Mouse (Mus musculus): Measurements from ENCODE around the gene 7420426K07Rik. TPM values are rescaled to one million over a fixed set of nuclear protein-coding genes. Genes with fewer than 3 reads are reported as not detected.

7420426K07Rik gene
- polyA plus RNA-seq, 1 experiment from 2014 or later, result not detected

DNA sequence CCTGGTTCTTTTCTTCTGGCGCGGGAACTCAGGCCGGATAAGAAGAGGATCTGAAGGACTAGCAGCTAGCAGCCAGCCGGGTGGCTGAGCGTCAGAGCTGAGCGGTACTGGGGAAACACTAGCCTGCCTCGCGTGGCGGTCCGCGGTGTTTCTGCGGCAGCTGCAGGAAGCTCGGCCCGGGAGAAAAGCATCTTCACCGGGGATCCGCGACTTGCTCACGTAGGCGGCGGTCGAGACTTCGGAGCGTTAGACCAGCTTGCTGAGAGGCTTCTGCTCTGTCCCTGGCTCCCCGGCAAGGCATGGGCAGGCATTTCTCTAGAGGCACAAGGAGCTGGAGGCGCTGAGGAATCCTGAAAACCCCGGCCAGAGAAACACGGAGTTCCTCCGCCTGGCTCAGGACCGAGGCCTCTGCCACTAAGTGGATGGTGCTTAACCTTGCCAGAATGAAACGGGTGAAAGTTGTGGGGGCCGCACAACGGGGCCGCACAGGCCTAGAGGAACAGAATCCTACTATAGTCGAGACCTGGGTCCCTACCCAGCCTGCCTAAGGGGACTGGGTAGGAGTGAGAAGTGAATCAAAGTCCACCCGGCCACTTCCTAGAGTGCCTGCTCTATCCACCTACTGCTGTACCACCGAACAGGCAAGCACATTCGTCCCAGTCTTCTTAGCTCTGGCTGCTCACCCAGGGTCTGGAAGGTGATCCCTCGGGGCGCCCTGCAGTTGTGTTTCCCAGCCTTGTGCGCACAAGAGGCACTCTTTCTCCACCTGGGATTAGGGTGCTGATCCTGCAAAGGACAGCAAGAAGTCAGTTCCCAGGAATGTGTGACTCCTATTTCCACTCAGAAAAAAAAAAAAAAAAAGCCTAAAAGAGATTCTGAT lies 49.5 kb downstream of the 7420426K07Rik start:
- Histone ChIP-seq H3K4me3 (replicated peaks; ENCODE audit: low read depth, low read length) (0 out of 2 replicates have a peak overlapping the region, but pooled peaks have one; percentile 9), H3K4me2 (ENCODE audit: low read length) (peak overlapping the region; percentile 25; the same call in 1 of the 2 replicates), H3K27me3 (ENCODE audit: insufficient read depth, low read length) (peaks cover 82% of the 10 kb centered on the region), H3K27ac (no peak overlapping the region), H3K4me1 (replicated peaks; ENCODE audit: insufficient read depth, low read length) (peaks cover 22% of the 10 kb centered on the region; the same call in 1 of the 2 replicates), H3K9ac (ENCODE audit: low read depth, low read length) (no peak overlapping the region), H3K9me3 (replicated peaks; ENCODE audit: low read length) (no peaks in the 10 kb centered on the region), H3K36me3 (ENCODE audit: insufficient read depth, low read length) (no peaks in the 10 kb centered on the region)
- under 1% methylated on average over 40 of the region's 40 CpGs for WGBS
- no peak for TF ChIP-seq CTCF (IDR thresholded peaks at IDR 0.05; ENCODE audit: low read depth)
- ATAC-seq (replicated peaks; ENCODE audit: low FRiP score, low read depth), result no peak
- no peak for DNase-seq (ENCODE audit: low spot score)

- TF ChIP-seq CTCF (IDR thresholded peaks at IDR 0.05; ENCODE audit: low read depth), result no peak
- WGBS, result 3% methylated on average over 4 of the region's 4 CpGs
- Histone ChIP-seq H3K4me3 (replicated peaks; ENCODE audit: low read depth, low read length) (no peak overlapping the region), H3K27me3 (ENCODE audit: insufficient read depth, low read length) (peaks cover 88% of the 10 kb centered on the region), H3K9me3 (replicated peaks; ENCODE audit: low read length) (no peaks in the 10 kb centered on the region), H3K4me2 (ENCODE audit: low read length) (no peak overlapping the region), H3K27ac (no peak overlapping the region), H3K36me3 (ENCODE audit: insufficient read depth, low read length) (no peaks in the 10 kb centered on the region), H3K9ac (ENCODE audit: low read depth, low read length) (no peak overlapping the region), H3K4me1 (replicated peaks; ENCODE audit: insufficient read depth, low read length) (peaks cover 22% of the 10 kb centered on the region; the same call in 1 of the 2 replicates)
- ATAC-seq (replicated peaks; ENCODE audit: low FRiP score, low read depth), result no peak
- no peak for DNase-seq (ENCODE audit: low spot score)
Observed at GRCm38 (mm10) chr9:98953291-98953690, 50.4 kb downstream of the 7420426K07Rik start.

DNA sequence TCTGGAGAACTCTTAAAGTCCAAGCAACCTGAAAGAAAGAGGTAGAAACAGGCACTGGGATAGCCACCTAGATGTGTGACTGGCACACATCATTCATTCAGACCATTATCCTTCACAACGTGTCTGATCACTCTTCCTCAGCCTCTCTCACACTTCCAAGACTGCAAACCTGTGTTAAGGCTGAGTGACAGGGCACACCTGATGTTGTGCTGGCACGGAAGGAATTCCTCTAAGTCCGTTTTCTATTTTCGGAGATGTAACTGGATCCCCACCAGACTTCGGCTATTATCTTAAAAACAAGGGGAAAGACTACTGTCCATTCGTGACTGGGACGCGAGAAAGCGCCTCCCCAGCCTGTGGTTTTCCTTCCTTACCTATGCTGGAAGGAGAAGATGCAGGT lies 50.9 kb downstream of the 7420426K07Rik start:
- no peak for ATAC-seq (replicated peaks; ENCODE audit: low FRiP score, low read depth)

More for the DNA sequence above, 50.9 kb downstream of the 7420426K07Rik start:
- TF ChIP-seq CTCF (IDR thresholded peaks at IDR 0.05; ENCODE audit: low read depth), result no peak
- peaks cover 92% of the 10 kb centered on the region for H3K27me3 ChIP-seq (ENCODE audit: insufficient read depth, low read length)
- no peak overlapping the region for H3K4me2 ChIP-seq (ENCODE audit: low read length)
- no peak overlapping the region for H3K27ac ChIP-seq
- no peak overlapping the region for H3K9ac ChIP-seq (ENCODE audit: low read depth, low read length)
- WGBS, result 3% methylated on average over 9 of the region's 9 CpGs
- H3K9me3 ChIP-seq (replicated peaks; ENCODE audit: low read length), result no peaks in the 10 kb centered on the region
- no peaks in the 10 kb centered on the region for H3K36me3 ChIP-seq (ENCODE audit: insufficient read depth, low read length)
- H3K4me3 ChIP-seq (replicated peaks; ENCODE audit: low read depth, low read length), result no peak overlapping the region
- no peak for DNase-seq (ENCODE audit: low spot score)
- peaks cover 22% of the 10 kb centered on the region; the same call in 1 of the 2 replicates for H3K4me1 ChIP-seq (replicated peaks; ENCODE audit: insufficient read depth, low read length)

Other genes with a start within 250 kb of the 7420426K07Rik start
- gene Prr23a1, start 60.6 kb upstream of the 7420426K07Rik start, polyA plus RNA-seq (2015; fragmentation: Nextera tagmentation; extraction: Ambion mirVana), result not detected in 2 replicates
- gene Prr23a2, start 46.6 kb upstream of the 7420426K07Rik start, polyA plus RNA-seq (2015; fragmentation: Nextera tagmentation; extraction: Ambion mirVana), result not detected in 2 replicates
- gene Prr23a3, start 38.4 kb upstream of the 7420426K07Rik start, polyA plus RNA-seq (2015; fragmentation: Nextera tagmentation; extraction: Ambion mirVana), result not detected in 2 replicates
- gene Foxl2, start 52.2 kb downstream of the 7420426K07Rik start, polyA plus RNA-seq (2015; fragmentation: Nextera tagmentation; extraction: Ambion mirVana), result not detected in 2 replicates
- 59.1 and 61.3 TPM in 2 replicates for gene Faim, start 83.3 kb downstream of the 7420426K07Rik start, polyA plus RNA-seq (2015; fragmentation: Nextera tagmentation; extraction: Ambion mirVana)
- gene Gm1123, start 132.6 kb downstream of the 7420426K07Rik start, polyA plus RNA-seq (2015; fragmentation: Nextera tagmentation; extraction: Ambion mirVana), result 0.71 and 0.76 TPM in 2 replicates
- gene Pik3cb, start 237.5 kb downstream of the 7420426K07Rik start, polyA plus RNA-seq (2015; fragmentation: Nextera tagmentation; extraction: Ambion mirVana), result 1.3 and 1.9 TPM in 2 replicates